Mouse (Mus musculus) limb, embryonic 13.5 days (tissue): ENCODE data around the gene Olfr586. TPM values are rescaled to one million over a fixed set of nuclear protein-coding genes. Genes with fewer than 3 reads are reported as not detected.

Experiments used
- ATAC-seq: fragments of 200-750 bp; cut with Nextera tagmentation; 2 replicates; pipeline ENCODE4 v1.8.0; 2017; ENCODE audit warnings: low read depth, moderate number of reproducible peaks, moderate TSS enrichment; ENCODE audit not compliant: low FRiP score
- H3K27ac ChIP-seq: fragments of 300-500 bp; sonication (generic); 2 replicates; pipeline ENCODE4 v1.5.1; 2015; ENCODE audit warnings: inconsistent platforms, mild to moderate bottlenecking, moderate library complexity
- H3K27me3 ChIP-seq: fragments of 300-500 bp; sonication (generic); 2 replicates; pipeline ENCODE4 v1.6.1; 2015; ENCODE audit warnings: mild to moderate bottlenecking, inconsistent platforms
- H3K36me3 ChIP-seq: fragments of 300-500 bp; sonication (generic); 2 replicates; pipeline ENCODE4 v1.6.1; 2015; ENCODE audit warnings: inconsistent platforms, mild to moderate bottlenecking, moderate library complexity
- H3K4me1 ChIP-seq: fragments of 300-500 bp; sonication (generic); 2 replicates; pipeline ENCODE4 v1.6.1; 2015; ENCODE audit warnings: inconsistent platforms
- H3K4me2 ChIP-seq: fragments of 300-500 bp; sonication (generic); replicated peaks from 2 replicates; pipeline ENCODE4 v1.6.1; 2015; ENCODE audit warnings: inconsistent platforms, mild to moderate bottlenecking, moderate library complexity
- H3K4me3 ChIP-seq: fragments of 300-500 bp; sonication (generic); 2 replicates; pipeline ENCODE4 v1.5.1; 2015; ENCODE audit warnings: moderate library complexity, mild to moderate bottlenecking, inconsistent platforms
- H3K9ac ChIP-seq: fragments of 300-500 bp; sonication (generic); 2 replicates; pipeline ENCODE4 v1.6.1; 2015; ENCODE audit warnings: mild to moderate bottlenecking, inconsistent platforms
- H3K9me3 ChIP-seq: fragments of 300-500 bp; sonication (generic); 2 replicates; pipeline ENCODE4 v1.6.1; 2016; ENCODE audit warnings: inconsistent platforms
- whole genome bisulfite sequencing: fragments of 180-500 bp; shearing (Covaris S2); methylation state at CpG from one replicate; pipeline ENCODE4 v1.1.7; 2015; 5-methylcytosine and 5-hydroxymethylcytosine counted together
- polyA plus RNA-seq: library from polyadenylated mRNA; unstranded; fragments of >200 nt; fragmentation: Nextera tagmentation; extraction: Ambion mirVana; gene quantifications from 2 replicates; pipeline ENCODE4 v1.2.1, GENCODE M21; 2015

The Olfr586 gene
- polyA plus RNA-seq: not detected in 2 replicates

DNA sequence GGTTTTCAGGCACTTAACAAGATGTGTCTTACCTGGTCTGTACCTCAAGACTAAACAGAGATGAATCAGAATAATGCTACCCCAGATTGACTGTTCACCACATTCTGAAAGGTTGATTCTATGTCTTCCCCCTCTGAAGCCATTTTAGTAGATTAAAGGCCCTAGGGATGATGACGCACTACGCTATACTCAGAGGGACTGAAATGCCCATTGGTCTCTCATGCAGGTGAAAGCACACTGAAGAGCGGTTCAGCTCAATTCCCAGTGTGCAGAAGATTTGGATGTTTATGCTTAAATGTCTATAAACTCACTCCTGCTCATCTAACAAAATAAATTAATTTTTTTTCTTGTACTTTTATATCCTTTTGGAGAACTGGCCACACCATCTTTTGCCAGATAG lies at the start of gene Olfr586:
Gene Olfr586 (minus strand): TSS at position 101 of the 400 bp plus-strand sequence.
- Histone ChIP-seq H3K27me3 (no peaks in the 10 kb centered on the region), H3K9ac (no peak within 1 kb of the TSS), H3K9me3 (no peaks in the 10 kb centered on the region), H3K36me3 (no peaks in the 10 kb centered on the region), H3K27ac (no peak within 1 kb of the TSS), H3K4me1 (no peaks in the 10 kb centered on the region), H3K4me2 (no peak within 1 kb of the TSS), H3K4me3 (no peak within 1 kb of the TSS)
- ATAC-seq: no peak
- WGBS: 93% methylated on average over 3 of the region's 3 CpGs

DNA sequence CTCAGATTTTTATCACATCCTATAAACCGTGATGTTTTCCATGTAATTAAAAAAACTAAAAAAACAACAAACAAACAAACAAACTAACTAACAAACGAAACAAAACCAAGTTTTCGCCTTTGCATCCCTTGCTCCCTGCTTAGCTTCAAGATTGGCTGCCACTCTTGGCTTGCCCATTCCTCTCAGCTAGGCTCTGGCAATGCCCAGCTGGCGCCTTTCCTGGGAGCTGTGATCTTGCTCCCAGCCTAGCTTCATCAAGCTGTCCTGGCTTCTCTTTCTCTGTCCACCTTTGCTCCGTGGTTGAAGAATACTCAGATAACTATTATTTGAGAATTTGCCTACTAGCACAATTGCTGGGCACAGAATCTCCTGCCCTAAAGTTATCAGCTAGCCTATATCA lies 44.3 kb upstream of the Olfr586 start:
- WGBS: 79% methylated on average over 5 of the region's 5 CpGs
- Histone ChIP-seq H3K4me1 (no peaks in the 10 kb centered on the region), H3K27ac (no peak overlapping the region), H3K36me3 (no peaks in the 10 kb centered on the region), H3K27me3 (no peaks in the 10 kb centered on the region), H3K9ac (no peak overlapping the region), H3K4me2 (no peak overlapping the region), H3K4me3 (no peak overlapping the region), H3K9me3 (no peaks in the 10 kb centered on the region)
- ATAC-seq: no peak

DNA sequence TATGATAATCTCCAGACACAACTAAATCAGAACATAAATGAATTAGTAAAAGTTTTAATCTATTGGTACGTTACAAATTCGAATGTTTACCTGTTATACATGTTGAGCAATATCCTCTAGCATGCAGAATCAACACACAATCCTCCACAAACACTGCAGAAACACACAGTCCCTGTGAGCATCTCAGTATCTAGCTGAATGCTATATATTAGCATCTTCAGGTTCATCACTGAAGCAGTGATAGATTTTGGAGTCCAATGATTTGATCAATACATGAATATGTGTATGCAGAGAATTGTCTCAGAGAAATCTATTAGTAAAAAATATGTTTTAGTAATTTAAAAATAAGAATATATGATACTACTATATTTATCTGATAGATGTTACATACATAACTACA lies 30.8 kb upstream of the Olfr586 start, which contains the start of gene Olfr589:
Gene Olfr589 (minus strand): TSS at position 101 of the 400 bp plus-strand sequence.
- Histone ChIP-seq H3K27ac (no peak within 1 kb of the TSS), H3K9ac (no peak within 1 kb of the TSS), H3K27me3 (no peaks in the 10 kb centered on the region), H3K36me3 (no peaks in the 10 kb centered on the region), H3K9me3 (no peaks in the 10 kb centered on the region), H3K4me2 (no peak within 1 kb of the TSS), H3K4me1 (no peaks in the 10 kb centered on the region), H3K4me3 (no peak within 1 kb of the TSS)
- ATAC-seq: no peak
- 64% methylated on average over 2 of the region's 2 CpGs for WGBS

DNA sequence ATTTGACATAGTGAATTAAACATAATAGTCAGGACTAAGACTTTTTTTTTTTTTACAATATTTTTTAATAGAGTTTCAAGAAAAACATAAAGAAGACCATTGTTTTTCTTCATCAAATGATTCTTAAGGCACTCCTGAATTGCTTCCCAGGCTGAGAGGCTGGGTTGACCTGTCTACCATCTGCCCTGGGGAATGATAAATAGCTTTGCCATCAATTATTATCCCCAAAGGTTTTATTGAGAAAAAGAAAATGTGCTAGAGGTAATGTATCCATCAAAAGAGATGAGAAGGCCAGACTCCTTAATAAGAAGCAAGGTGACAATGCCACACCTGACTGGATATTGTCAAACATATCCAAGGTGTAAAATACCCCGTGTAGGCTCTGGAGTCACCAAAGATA lies 15.1 kb upstream of the Olfr586 start, which contains the start of gene Olfr588-ps1:
Gene Olfr588-ps1 (plus strand): TSS at position 301 of the 400 bp plus-strand sequence.
- no peak for ATAC-seq
- no peaks in the 10 kb centered on the region for H3K27me3 ChIP-seq
- 84% methylated on average over 1 of the region's 1 CpGs for WGBS

DNA sequence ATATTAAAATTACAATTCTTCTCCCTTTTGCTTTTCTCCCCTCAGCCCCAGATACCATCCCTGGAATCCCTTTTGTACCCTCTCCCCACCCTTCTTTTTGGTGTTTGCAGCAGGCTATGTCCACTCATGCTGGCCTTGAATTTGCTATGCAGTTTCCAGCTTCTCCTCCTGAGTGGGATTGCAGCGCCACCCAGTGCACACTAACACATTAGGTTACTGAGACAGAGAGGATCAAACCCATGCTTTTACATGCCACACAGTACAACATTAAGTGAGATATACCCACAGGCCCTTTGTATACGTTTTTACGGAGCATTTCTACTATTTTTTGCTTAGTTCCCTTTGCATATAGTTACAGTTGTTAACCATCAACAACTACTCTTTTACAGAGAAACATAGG lies 6.0 kb downstream of the Olfr586 start:
- H3K27ac ChIP-seq: no peak overlapping the region
- no peak overlapping the region for H3K4me2 ChIP-seq
- no peaks in the 10 kb centered on the region for H3K9me3 ChIP-seq
- no peaks in the 10 kb centered on the region for H3K4me1 ChIP-seq
- no peak overlapping the region for H3K4me3 ChIP-seq
- no peak overlapping the region for H3K9ac ChIP-seq
- ATAC-seq: no peak
- WGBS: 41% methylated on average over 3 of the region's 3 CpGs
- H3K36me3 ChIP-seq: no peaks in the 10 kb centered on the region
- no peaks in the 10 kb centered on the region for H3K27me3 ChIP-seq

More for the DNA sequence above, 15.1 kb upstream of the Olfr586 start, which contains the start of gene Olfr588-ps1:
- H3K4me1 ChIP-seq: no peaks in the 10 kb centered on the region
- H3K9ac ChIP-seq: no peak within 1 kb of the TSS
- no peak within 1 kb of the TSS for H3K4me3 ChIP-seq
- H3K4me2 ChIP-seq: no peak within 1 kb of the TSS
- H3K9me3 ChIP-seq: no peaks in the 10 kb centered on the region
- no peaks in the 10 kb centered on the region for H3K36me3 ChIP-seq
- no peak within 1 kb of the TSS for H3K27ac ChIP-seq

DNA sequence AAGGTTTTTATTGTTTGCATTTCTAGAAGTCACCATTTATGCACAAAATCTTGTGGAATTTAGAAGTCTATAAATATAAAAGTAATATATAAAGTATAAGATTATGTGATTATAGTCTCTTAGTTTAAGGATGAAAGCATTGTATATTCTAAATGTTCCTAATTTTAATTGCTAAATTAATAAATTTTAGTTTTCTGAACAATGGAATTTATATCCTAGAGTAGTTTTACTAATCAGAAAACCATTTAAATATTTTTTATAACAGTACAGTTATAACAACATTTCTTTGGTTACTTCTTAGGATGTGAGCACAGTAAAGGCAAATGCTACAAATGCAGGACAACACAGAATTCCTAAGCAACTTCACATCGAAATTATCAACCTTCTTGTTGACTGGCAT lies 28.0 kb downstream of the Olfr586 start, which contains the start of gene Olfr585:
Gene Olfr585 (plus strand): TSS at position 301 of the 400 bp plus-strand sequence.
- Histone ChIP-seq H3K4me2 (no peak within 1 kb of the TSS), H3K27me3 (no peaks in the 10 kb centered on the region), H3K9me3 (no peaks in the 10 kb centered on the region), H3K9ac (no peak within 1 kb of the TSS), H3K27ac (no peak within 1 kb of the TSS), H3K4me1 (no peaks in the 10 kb centered on the region), H3K4me3 (no peak within 1 kb of the TSS), H3K36me3 (no peaks in the 10 kb centered on the region)
- no peak for ATAC-seq
- 85% methylated on average over 1 of the region's 1 CpGs for WGBS

DNA sequence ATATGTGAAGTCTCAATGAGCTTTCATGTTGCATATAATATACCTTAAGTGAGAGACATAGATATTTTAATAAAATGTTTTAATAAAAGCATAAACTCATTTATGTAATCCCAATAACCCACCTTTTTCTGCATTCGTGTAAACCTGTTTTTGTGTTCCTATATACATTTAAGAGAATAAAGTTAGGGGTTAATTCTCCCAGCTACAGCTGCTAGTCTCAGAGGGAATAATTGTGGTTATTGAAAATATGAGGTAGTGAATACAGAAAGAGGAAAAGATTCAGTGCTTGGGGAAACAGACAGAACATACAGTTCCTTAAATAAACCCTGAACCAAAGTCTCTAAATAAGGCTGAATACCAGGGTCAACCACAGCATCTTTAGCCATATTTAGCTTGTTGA lies 43.9 kb downstream of the Olfr586 start, which contains the start of gene Olfr584:
Gene Olfr584 (plus strand): TSS at position 301 of the 400 bp plus-strand sequence.
- Histone ChIP-seq H3K4me1 (no peaks in the 10 kb centered on the region), H3K27ac (no peak within 1 kb of the TSS), H3K4me3 (no peak within 1 kb of the TSS), H3K27me3 (no peaks in the 10 kb centered on the region), H3K36me3 (no peaks in the 10 kb centered on the region), H3K9ac (no peak within 1 kb of the TSS), H3K4me2 (no peak within 1 kb of the TSS), H3K9me3 (peaks cover 19% of the 10 kb centered on the region)
- ATAC-seq: no peak
- 71% methylated on average over 1 of the region's 1 CpGs for WGBS

Other genes starting within 250 kb of the Olfr586 start
- gene Olfr568, start 248.5 kb downstream of the Olfr586 start, polyA plus RNA-seq: not detected in 2 replicates
- not detected in 2 replicates for gene Olfr569, start 234.8 kb downstream of the Olfr586 start, polyA plus RNA-seq
- not detected in 2 replicates for gene Olfr570, start 231.1 kb downstream of the Olfr586 start, polyA plus RNA-seq
- not detected in 2 replicates for gene Olfr571, start 208.1 kb downstream of the Olfr586 start, polyA plus RNA-seq
- gene Olfr572, start 201.2 kb downstream of the Olfr586 start, polyA plus RNA-seq: not detected in 2 replicates
- not detected in 2 replicates for gene Olfr573-ps1, start 183.1 kb downstream of the Olfr586 start, polyA plus RNA-seq
- gene Olfr574, start 177.2 kb downstream of the Olfr586 start, polyA plus RNA-seq: not detected in 2 replicates
- gene Olfr575, start 166.9 kb downstream of the Olfr586 start, polyA plus RNA-seq: not detected in 2 replicates
- not detected in 2 replicates for gene Olfr576, start 163.0 kb downstream of the Olfr586 start, polyA plus RNA-seq
- gene Olfr577, start 149.7 kb downstream of the Olfr586 start, polyA plus RNA-seq: not detected in 2 replicates
- gene Olfr578, start 136.3 kb downstream of the Olfr586 start, polyA plus RNA-seq: not detected in 2 replicates
- not detected in 2 replicates for gene Olfr582, start 87.6 kb downstream of the Olfr586 start, polyA plus RNA-seq
- gene Olfr583, start 74.3 kb downstream of the Olfr586 start, polyA plus RNA-seq: not detected in 2 replicates
- not detected in 2 replicates for gene Olfr584, start 43.8 kb downstream of the Olfr586 start, polyA plus RNA-seq
- not detected in 2 replicates for gene Olfr585, start 27.9 kb downstream of the Olfr586 start, polyA plus RNA-seq
- gene Olfr588-ps1, start 15.2 kb upstream of the Olfr586 start, polyA plus RNA-seq: not detected in 2 replicates
- not detected in 2 replicates for gene Olfr589, start 30.7 kb upstream of the Olfr586 start, polyA plus RNA-seq
- gene Olfr591, start 52.7 kb upstream of the Olfr586 start, polyA plus RNA-seq: not detected in 2 replicates
- not detected in 2 replicates for gene Olfr592, start 59.2 kb upstream of the Olfr586 start, polyA plus RNA-seq
- not detected in 2 replicates for gene Olfr593, start 86.2 kb upstream of the Olfr586 start, polyA plus RNA-seq
- gene Olfr594, start 91.4 kb upstream of the Olfr586 start, polyA plus RNA-seq: not detected in 2 replicates
- gene Usp17ld, start 126.9 kb upstream of the Olfr586 start, polyA plus RNA-seq: not detected in 2 replicates
- gene Olfr596, start 180.0 kb upstream of the Olfr586 start, polyA plus RNA-seq: not detected in 2 replicates
- gene Olfr597, start 190.7 kb upstream of the Olfr586 start, polyA plus RNA-seq: not detected in 2 replicates
- not detected in 2 replicates for gene Olfr598, start 197.9 kb upstream of the Olfr586 start, polyA plus RNA-seq
- gene Olfr599, start 210.3 kb upstream of the Olfr586 start, polyA plus RNA-seq: not detected in 2 replicates
- gene Olfr600, start 224.0 kb upstream of the Olfr586 start, polyA plus RNA-seq: not detected in 2 replicates
- not detected in 2 replicates for gene Olfr601, start 237.0 kb upstream of the Olfr586 start, polyA plus RNA-seq